Mouse (Mus musculus) neural tube, embryonic 11.5 days (tissue): Measurements from ENCODE around the gene Msi2. TPM values are rescaled to one million over a fixed set of nuclear protein-coding genes. Genes with fewer than 3 reads are reported as not detected.

Experiments
- ATAC-seq: fragments of 200-750 bp; cut with Nextera tagmentation; 2 replicates; pipeline ENCODE4 v1.8.0; 2017; ENCODE audit warnings: moderate number of reproducible peaks, mild to moderate bottlenecking, moderate TSS enrichment, moderate library complexity; ENCODE audit not compliant: insufficient read depth, low FRiP score, low TSS enrichment
- DNase-seq: peaks from one replicate; pipeline ENCODE4 v3.0.0-alpha.2; 2015; ENCODE audit warnings: low spot score
- H3K27ac ChIP-seq: fragments of 300-500 bp; sonication (generic); 2 replicates; pipeline ENCODE4 v1.5.1; 2014; ENCODE audit warnings: low read depth, mild to moderate bottlenecking, low read length
- H3K27me3 ChIP-seq: fragments of 300-500 bp; sonication (generic); 2 replicates; pipeline ENCODE4 v1.6.1; 2014; ENCODE audit warnings: mild to moderate bottlenecking, low read length, mixed read lengths; ENCODE audit not compliant: control insufficient read depth, insufficient read depth
- H3K36me3 ChIP-seq: fragments of 300-500 bp; sonication (generic); 2 replicates; pipeline ENCODE4 v1.6.1; 2014; ENCODE audit warnings: mild to moderate bottlenecking, low read length, moderate library complexity, mixed read lengths; ENCODE audit not compliant: control insufficient read depth, insufficient read depth
- H3K4me1 ChIP-seq: fragments of 300-500 bp; sonication (generic); 2 replicates; pipeline ENCODE4 v1.6.1; 2014; ENCODE audit warnings: low read length, mixed read lengths; ENCODE audit not compliant: control insufficient read depth, insufficient read depth
- H3K4me2 ChIP-seq: fragments of 300-500 bp; sonication (generic); 2 replicates; pipeline ENCODE4 v1.6.1; 2014; ENCODE audit warnings: low read depth, mild to moderate bottlenecking, moderate library complexity
- H3K4me3 ChIP-seq: fragments of 300-500 bp; sonication (generic); 2 replicates; pipeline ENCODE4 v1.5.1; 2014; ENCODE audit warnings: low read depth, low read length
- H3K9ac ChIP-seq: fragments of 300-500 bp; sonication (generic); 2 replicates; pipeline ENCODE4 v1.6.1; 2014; ENCODE audit warnings: mild to moderate bottlenecking, low read length
- H3K9me3 ChIP-seq: fragments of 300-500 bp; sonication (generic); 2 replicates; pipeline ENCODE4 v1.6.1; 2016; ENCODE audit warnings: low read length; ENCODE audit not compliant: control insufficient read depth
- WGBS: fragments of 180-500 bp; shearing (Covaris S2); extraction: QIAGEN DNeasy Blood & Tissue Kit; methylation state at CpG from one replicate; pipeline ENCODE4 v1.1.7; 2014; 5-methylcytosine and 5-hydroxymethylcytosine counted together
- polyA plus RNA-seq: library from polyadenylated mRNA; unstranded; fragments of >200 nt; fragmentation: Nextera tagmentation; extraction: Ambion mirVana; gene quantifications from 2 replicates; pipeline ENCODE4 v1.2.1, GENCODE M21; 2014

Gene Msi2
- polyA plus RNA-seq, 1 experiment from 2014 or later, result 20.6 TPM

GRCm38 (mm10) chr11:88382449-88382848, 335.9 kb downstream of the Msi2 start:
- no peak for ATAC-seq
- H3K27me3 ChIP-seq, result no peaks in the 10 kb centered on the region
- H3K4me3 ChIP-seq, result no peak overlapping the region
- DNase-seq, result no peak
- H3K36me3 ChIP-seq, result peaks cover 3% of the 10 kb centered on the region; the same call in 1 of the 2 replicates
- H3K4me1 ChIP-seq, result peaks cover 4% of the 10 kb centered on the region; the same call in 1 of the 2 replicates
- H3K9ac ChIP-seq, result no peak overlapping the region
- no peak overlapping the region for H3K27ac ChIP-seq
- no peaks in the 10 kb centered on the region for H3K9me3 ChIP-seq
- H3K4me2 ChIP-seq, result no peak overlapping the region
- WGBS, result 90% methylated on average over 9 of the region's 9 CpGs

- Histone ChIP-seq H3K4me3 (no peak overlapping the region), H3K4me1 (peaks cover 4% of the 10 kb centered on the region; the same call in 1 of the 2 replicates), H3K27ac (no peak overlapping the region), H3K36me3 (peaks cover 3% of the 10 kb centered on the region; the same call in 1 of the 2 replicates), H3K27me3 (no peaks in the 10 kb centered on the region), H3K9me3 (no peaks in the 10 kb centered on the region), H3K4me2 (no peak overlapping the region), H3K9ac (no peak overlapping the region)
- 78% methylated on average over 11 of the region's 14 CpGs for WGBS
- DNase-seq (no peak), ATAC-seq (no peak)
Measured at GRCm38 (mm10) chr11:88381145-88381909, 337.0 kb downstream of the Msi2 start.

- H3K4me1 ChIP-seq, result peaks cover 4% of the 10 kb centered on the region; the same call in 1 of the 2 replicates
- ATAC-seq (no peak), DNase-seq (no peak)
- no peaks in the 10 kb centered on the region for H3K9me3 ChIP-seq
- H3K36me3 ChIP-seq, result no peaks in the 10 kb centered on the region; the same call in 1 of the 2 replicates
- H3K27me3 ChIP-seq, result no peaks in the 10 kb centered on the region
- H3K4me2 ChIP-seq, result no peak overlapping the region
- H3K27ac ChIP-seq, result no peak overlapping the region
- H3K9ac ChIP-seq, result no peak overlapping the region
- 79% methylated on average over 2 of the region's 2 CpGs for WGBS
- H3K4me3 ChIP-seq, result no peak overlapping the region
Measured at GRCm38 (mm10) chr11:88379635-88380034, 338.7 kb downstream of the Msi2 start.

- Histone ChIP-seq H3K4me1 (peaks cover 4% of the 10 kb centered on the region; the same call in 1 of the 2 replicates), H3K27me3 (no peaks in the 10 kb centered on the region), H3K36me3 (no peaks in the 10 kb centered on the region; the same call in 1 of the 2 replicates), H3K27ac (no peak overlapping the region), H3K9ac (no peak overlapping the region), H3K9me3 (no peaks in the 10 kb centered on the region), H3K4me3 (no peak overlapping the region), H3K4me2 (no peak overlapping the region)
- DNase-seq (no peak), ATAC-seq (no peak)
- 53% methylated on average over 9 of the region's 9 CpGs for WGBS
Measured at GRCm38 (mm10) chr11:88378686-88379339, 339.5 kb downstream of the Msi2 start.

- DNase-seq, result no peak
- Histone ChIP-seq H3K4me3 (no peak overlapping the region), H3K9ac (no peak overlapping the region), H3K9me3 (no peaks in the 10 kb centered on the region), H3K27me3 (no peaks in the 10 kb centered on the region), H3K36me3 (peaks cover 2% of the 10 kb centered on the region; the same call in 1 of the 2 replicates), H3K4me1 (no peaks in the 10 kb centered on the region), H3K4me2 (no peak overlapping the region), H3K27ac (no peak overlapping the region)
- WGBS, result 84% methylated on average over 4 of the region's 4 CpGs
- ATAC-seq, result no peak
Measured at GRCm38 (mm10) chr11:88372589-88372988, 345.7 kb downstream of the Msi2 start.

GRCm38 (mm10) chr11:88369898-88370297, 348.4 kb downstream of the Msi2 start:
- WGBS, result 78% methylated on average over 3 of the region's 3 CpGs

GRCm38 (mm10) chr11:88367501-88367900, 350.8 kb downstream of the Msi2 start:
- DNase-seq (no peak), ATAC-seq (no peak)
- Histone ChIP-seq H3K4me1 (no peaks in the 10 kb centered on the region), H3K4me2 (no peak overlapping the region), H3K4me3 (no peak overlapping the region), H3K27me3 (no peaks in the 10 kb centered on the region), H3K27ac (no peak overlapping the region), H3K9ac (no peak overlapping the region), H3K36me3 (peaks cover 8% of the 10 kb centered on the region; the same call in 1 of the 2 replicates), H3K9me3 (no peaks in the 10 kb centered on the region)
- WGBS, result 92% methylated on average over 4 of the region's 4 CpGs

More at GRCm38 (mm10) chr11:88369898-88370297, 348.4 kb downstream of the Msi2 start:
- peaks cover 8% of the 10 kb centered on the region; the same call in 1 of the 2 replicates for H3K36me3 ChIP-seq
- no peaks in the 10 kb centered on the region for H3K4me1 ChIP-seq
- H3K27ac ChIP-seq, result no peak overlapping the region
- no peak overlapping the region for H3K9ac ChIP-seq
- DNase-seq (no peak), ATAC-seq (no peak)
- H3K27me3 ChIP-seq, result no peaks in the 10 kb centered on the region
- no peaks in the 10 kb centered on the region for H3K9me3 ChIP-seq
- no peak overlapping the region for H3K4me2 ChIP-seq
- no peak overlapping the region for H3K4me3 ChIP-seq

GRCm38 (mm10) chr11:88365914-88366540, 352.3 kb downstream of the Msi2 start:
- ATAC-seq (no peak), DNase-seq (no peak)
- Histone ChIP-seq H3K4me2 (no peak overlapping the region), H3K4me1 (no peaks in the 10 kb centered on the region), H3K27ac (no peak overlapping the region), H3K9me3 (no peaks in the 10 kb centered on the region), H3K27me3 (no peaks in the 10 kb centered on the region), H3K9ac (no peak overlapping the region), H3K4me3 (no peak overlapping the region), H3K36me3 (peaks cover 8% of the 10 kb centered on the region; the same call in 1 of the 2 replicates)
- 88% methylated on average over 2 of the region's 2 CpGs for WGBS
